Mouse (Mus musculus) bone marrow, adult 2 months (tissue): ENCODE data around the gene Ncapd3.

Source experiments
- CTCF ChIP-seq: fragments of 200-500 bp; IDR thresholded peaks from 2 replicates; pipeline ENCODE4 v1.5.1; 2011; ENCODE audit warnings: low read length, control low read depth; ENCODE audit not compliant: control insufficient read depth, insufficient read depth
- POLR2A ChIP-seq: fragments of 200-500 bp; IDR thresholded peaks from 2 replicates; pipeline ENCODE4 v1.6.1; 2011; ENCODE audit warnings: low read depth, mild to moderate bottlenecking, control low read depth, low read length, borderline replicate concordance; ENCODE audit not compliant: control insufficient read depth

DNA sequence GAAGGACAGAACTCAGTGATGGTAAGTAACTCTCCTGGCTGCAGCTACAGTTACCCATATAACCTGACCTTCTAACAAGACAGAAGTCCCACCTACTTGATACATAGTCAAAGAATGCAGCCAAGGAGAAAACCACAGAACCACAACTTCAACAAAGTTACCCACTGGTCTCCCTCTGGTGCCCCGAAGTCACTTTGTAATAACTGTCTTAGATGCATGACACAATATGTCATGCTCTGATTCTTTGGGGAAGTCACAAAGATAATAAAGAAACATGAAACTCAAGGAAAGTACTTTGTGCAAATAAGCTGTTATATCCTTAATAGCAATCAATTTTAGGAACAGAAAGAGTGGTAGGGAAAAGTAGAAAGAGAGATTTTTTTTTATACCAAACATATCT is 3.3 kb upstream of the Ncapd3 start:
- no peak for TF ChIP-seq POLR2A
- TF ChIP-seq CTCF: no peak
